Mouse (Mus musculus) ES-Bruce4 (cell line): ENCODE data around the gene Ugt1a10. TPM values are rescaled to one million over a fixed set of nuclear protein-coding genes. Genes with fewer than 3 reads are reported as not detected.

Source experiments
- H3K27ac ChIP-seq: 2 replicates; pipeline ENCODE4 v1.5.1; 2012; ENCODE audit warnings: low read length, inconsistent platforms; ENCODE audit not compliant: insufficient read depth
- H3K27me3 ChIP-seq: 2 replicates; pipeline ENCODE4 v1.6.1; 2012; ENCODE audit warnings: mild to moderate bottlenecking, low read length, inconsistent platforms; ENCODE audit not compliant: control insufficient read depth, poor library complexity, insufficient read depth, severe bottlenecking
- H3K36me3 ChIP-seq: 2 replicates; pipeline ENCODE4 v1.6.1; 2012; ENCODE audit warnings: inconsistent platforms, mild to moderate bottlenecking, low read length, moderate library complexity; ENCODE audit not compliant: control insufficient read depth, poor library complexity, insufficient read depth, severe bottlenecking
- H3K4me1 ChIP-seq: one replicate; pipeline ENCODE4 v1.8.1; 2011; ENCODE audit warnings: low read length; ENCODE audit not compliant: control insufficient read depth, insufficient read depth
- H3K4me3 ChIP-seq: 2 replicates; pipeline ENCODE4 v1.5.1; 2011; ENCODE audit warnings: low read depth, mild to moderate bottlenecking, low read length
- H3K9ac ChIP-seq: 2 replicates; pipeline ENCODE4 v1.6.1; 2012; ENCODE audit warnings: low read depth, mild to moderate bottlenecking, inconsistent platforms; ENCODE audit not compliant: poor library complexity, severe bottlenecking
- H3K9me3 ChIP-seq: replicated peaks from 2 replicates; pipeline ENCODE4 v1.6.1; 2012; ENCODE audit warnings: mild to moderate bottlenecking, low read length, inconsistent platforms; ENCODE audit not compliant: control insufficient read depth, poor library complexity, insufficient read depth, severe bottlenecking
- CTCF ChIP-seq: IDR thresholded peaks from one replicate; pipeline ENCODE4 v1.8.1; 2011; ENCODE audit warnings: low read depth, low read length
- EP300 ChIP-seq: IDR thresholded peaks from 2 replicates; pipeline ENCODE4 v1.6.1; 2011; ENCODE audit warnings: low read depth, low read length; ENCODE audit not compliant: insufficient read depth
- POLR2A ChIP-seq: IDR thresholded peaks from one replicate; pipeline ENCODE4 v1.8.1; 2011; ENCODE audit warnings: low read length; ENCODE audit not compliant: insufficient read depth
- polyA plus RNA-seq: library from polyadenylated mRNA; stranded (reverse); fragments of >200 nt; gene quantifications from 2 replicates; pipeline ENCODE4 v1.2.4, GENCODE M21; 2011; ENCODE audit warnings: low read depth; ENCODE audit not compliant: missing spikeins, insufficient read depth, insufficient read length

Ugt1a10 gene
- polyA plus RNA-seq, 1 experiment = not detected

GRCm38 (mm10) chr1:88262255-88262654 is 207.1 kb downstream of the Ugt1a10 start:
- H3K27me3 ChIP-seq = no peaks in the 10 kb centered on the region
- no peak overlapping the region for H3K9ac ChIP-seq
- no peaks in the 10 kb centered on the region for H3K9me3 ChIP-seq
- no peak for TF ChIP-seq EP300
- TF ChIP-seq POLR2A = no peak
- TF ChIP-seq CTCF = no peak
- H3K36me3 ChIP-seq = peaks cover 49% of the 10 kb centered on the region
- H3K27ac ChIP-seq = no peak overlapping the region
- H3K4me1 ChIP-seq = no peaks in the 10 kb centered on the region
- no peak overlapping the region for H3K4me3 ChIP-seq

GRCm38 (mm10) chr1:88262961-88263360 is 207.8 kb downstream of the Ugt1a10 start:
- no peak overlapping the region for H3K4me3 ChIP-seq
- H3K9me3 ChIP-seq = no peaks in the 10 kb centered on the region
- H3K27ac ChIP-seq = no peak overlapping the region
- no peaks in the 10 kb centered on the region for H3K27me3 ChIP-seq
- H3K36me3 ChIP-seq = peaks cover 56% of the 10 kb centered on the region
- no peaks in the 10 kb centered on the region for H3K4me1 ChIP-seq
- no peak overlapping the region for H3K9ac ChIP-seq
- no peak for TF ChIP-seq POLR2A
- no peak for TF ChIP-seq EP300
- no peak for TF ChIP-seq CTCF

DNA sequence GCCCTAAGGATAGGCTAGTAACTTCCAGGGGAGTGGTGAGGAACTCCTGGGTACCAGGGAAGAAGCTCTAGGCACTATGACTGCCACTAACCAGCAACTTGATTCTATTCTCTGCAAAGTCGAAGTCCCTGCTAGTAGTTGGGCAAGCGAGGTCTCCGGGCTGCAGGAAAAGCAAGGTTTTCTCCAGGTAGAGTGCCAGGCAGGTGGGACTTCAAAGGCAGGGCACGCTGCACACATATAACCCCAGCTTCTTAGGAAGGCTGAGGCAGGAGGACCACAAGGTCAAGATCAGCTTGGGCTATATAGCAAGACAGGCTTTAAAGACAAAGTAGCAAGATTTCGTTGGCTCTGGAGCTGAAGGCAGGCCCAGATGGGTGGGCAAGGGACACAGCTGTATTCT is 208.6 kb downstream of the Ugt1a10 start:
- TF ChIP-seq CTCF (no peak), POLR2A (no peak), EP300 (no peak)
- Histone ChIP-seq H3K36me3 (peaks cover 63% of the 10 kb centered on the region), H3K27me3 (no peaks in the 10 kb centered on the region), H3K4me3 (no peak overlapping the region), H3K4me1 (no peaks in the 10 kb centered on the region), H3K9ac (no peak overlapping the region), H3K27ac (no peak overlapping the region), H3K9me3 (no peaks in the 10 kb centered on the region)

DNA sequence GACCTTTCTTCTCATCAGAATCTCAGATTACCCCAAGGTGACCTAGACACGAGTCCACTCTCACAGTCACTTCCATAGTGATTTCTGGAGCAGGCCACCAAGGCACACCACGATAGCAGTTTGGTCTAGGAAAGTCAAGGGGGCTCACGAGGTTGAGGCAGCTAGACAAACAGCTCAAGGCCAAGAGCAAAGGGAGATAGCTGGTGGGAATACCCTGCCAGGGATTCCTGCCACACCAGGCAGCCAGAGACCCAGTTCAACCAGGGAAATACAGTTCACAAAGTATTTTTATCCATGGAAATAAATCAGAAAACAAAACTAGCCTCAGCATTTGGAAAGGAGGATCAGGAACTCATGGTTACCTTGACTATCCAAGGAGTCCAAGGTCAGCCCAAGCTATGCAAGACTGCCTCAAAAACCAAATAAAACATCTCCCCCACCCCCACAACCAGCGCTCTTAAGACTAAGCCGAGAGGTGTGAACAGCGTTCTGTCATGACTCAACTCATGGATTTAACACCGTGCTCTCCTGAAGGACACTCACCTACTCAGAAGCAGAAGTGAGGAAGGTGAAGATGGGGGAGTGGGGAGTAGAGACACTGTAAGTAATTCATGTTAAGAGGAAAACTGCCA is 209.2 kb downstream of the Ugt1a10 start:
- Histone ChIP-seq H3K27ac (no peak overlapping the region), H3K9me3 (no peaks in the 10 kb centered on the region), H3K36me3 (peaks cover 69% of the 10 kb centered on the region), H3K4me1 (no peaks in the 10 kb centered on the region), H3K4me3 (no peak overlapping the region), H3K9ac (no peak overlapping the region), H3K27me3 (no peaks in the 10 kb centered on the region)
- no peak for TF ChIP-seq CTCF
- TF ChIP-seq POLR2A = no peak
- no peak for TF ChIP-seq EP300

GRCm38 (mm10) chr1:88264869-88265240 is 209.7 kb downstream of the Ugt1a10 start:
- no peak for TF ChIP-seq POLR2A
- TF ChIP-seq EP300 = no peak
- TF ChIP-seq CTCF = no peak
- Histone ChIP-seq H3K36me3 (peaks cover 74% of the 10 kb centered on the region), H3K4me3 (no peak overlapping the region), H3K27ac (no peak overlapping the region), H3K4me1 (no peaks in the 10 kb centered on the region), H3K9me3 (no peaks in the 10 kb centered on the region), H3K27me3 (no peaks in the 10 kb centered on the region), H3K9ac (no peak overlapping the region)

DNA sequence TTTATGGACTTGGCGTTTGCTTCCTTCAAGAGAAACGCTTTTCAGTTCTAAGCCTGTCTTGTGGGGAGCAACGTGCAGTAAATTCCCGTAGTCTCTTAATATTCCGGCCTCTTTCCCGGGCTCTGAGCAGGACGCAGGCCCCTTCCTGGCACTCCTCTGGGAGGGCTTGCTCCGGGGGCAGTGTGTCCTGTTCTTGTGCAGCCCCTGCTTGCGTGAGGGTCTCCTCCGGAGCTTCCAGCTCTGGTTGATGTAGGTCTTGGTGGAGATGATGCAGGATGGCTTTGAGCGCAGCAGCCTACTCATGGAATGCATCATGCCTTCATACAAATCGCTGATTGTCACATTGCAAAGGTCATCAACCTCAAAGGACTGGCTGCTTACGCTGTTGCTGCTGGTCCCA is 210.9 kb downstream of the Ugt1a10 start:
- H3K27ac ChIP-seq = no peak overlapping the region
- H3K27me3 ChIP-seq = no peaks in the 10 kb centered on the region
- no peaks in the 10 kb centered on the region for H3K9me3 ChIP-seq
- H3K9ac ChIP-seq = no peak overlapping the region
- no peak for TF ChIP-seq POLR2A
- TF ChIP-seq EP300 = no peak
- no peak for TF ChIP-seq CTCF
- H3K4me3 ChIP-seq = no peak overlapping the region
- H3K4me1 ChIP-seq = no peaks in the 10 kb centered on the region
- peaks cover 78% of the 10 kb centered on the region for H3K36me3 ChIP-seq
